Mouse (Mus musculus): ENCODE results near the gene Prmt7. TPM values are rescaled to one million over a fixed set of nuclear protein-coding genes. Genes with fewer than 3 reads are reported as not detected.

The Prmt7 gene
- polyA plus RNA-seq, 1 experiment = 17.7 TPM

DNA sequence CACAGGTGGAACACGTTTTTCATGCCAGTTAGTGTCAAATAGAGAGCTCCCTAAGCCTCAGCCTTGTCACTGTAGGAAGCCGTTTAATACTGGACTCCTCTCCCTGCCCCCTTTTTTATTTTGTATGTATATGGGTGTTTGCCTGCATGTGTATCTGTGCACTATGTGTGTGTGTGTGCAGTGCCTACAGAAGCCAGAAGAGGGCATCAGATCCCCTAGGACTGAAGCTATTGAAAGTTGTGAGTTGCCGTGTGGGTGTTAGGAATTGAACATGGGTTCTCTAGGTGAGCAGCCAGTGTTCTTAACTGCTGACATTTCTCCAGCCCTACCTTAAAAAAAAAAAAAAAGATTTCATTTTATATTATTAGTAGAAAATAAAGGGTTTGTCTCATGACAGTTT, 89.0 kb downstream of the Prmt7 start:
- H3K27me3 ChIP-seq (replicated peaks; ENCODE audit: control insufficient read depth, insufficient read depth, low read length) = no peaks in the 10 kb centered on the region

DNA sequence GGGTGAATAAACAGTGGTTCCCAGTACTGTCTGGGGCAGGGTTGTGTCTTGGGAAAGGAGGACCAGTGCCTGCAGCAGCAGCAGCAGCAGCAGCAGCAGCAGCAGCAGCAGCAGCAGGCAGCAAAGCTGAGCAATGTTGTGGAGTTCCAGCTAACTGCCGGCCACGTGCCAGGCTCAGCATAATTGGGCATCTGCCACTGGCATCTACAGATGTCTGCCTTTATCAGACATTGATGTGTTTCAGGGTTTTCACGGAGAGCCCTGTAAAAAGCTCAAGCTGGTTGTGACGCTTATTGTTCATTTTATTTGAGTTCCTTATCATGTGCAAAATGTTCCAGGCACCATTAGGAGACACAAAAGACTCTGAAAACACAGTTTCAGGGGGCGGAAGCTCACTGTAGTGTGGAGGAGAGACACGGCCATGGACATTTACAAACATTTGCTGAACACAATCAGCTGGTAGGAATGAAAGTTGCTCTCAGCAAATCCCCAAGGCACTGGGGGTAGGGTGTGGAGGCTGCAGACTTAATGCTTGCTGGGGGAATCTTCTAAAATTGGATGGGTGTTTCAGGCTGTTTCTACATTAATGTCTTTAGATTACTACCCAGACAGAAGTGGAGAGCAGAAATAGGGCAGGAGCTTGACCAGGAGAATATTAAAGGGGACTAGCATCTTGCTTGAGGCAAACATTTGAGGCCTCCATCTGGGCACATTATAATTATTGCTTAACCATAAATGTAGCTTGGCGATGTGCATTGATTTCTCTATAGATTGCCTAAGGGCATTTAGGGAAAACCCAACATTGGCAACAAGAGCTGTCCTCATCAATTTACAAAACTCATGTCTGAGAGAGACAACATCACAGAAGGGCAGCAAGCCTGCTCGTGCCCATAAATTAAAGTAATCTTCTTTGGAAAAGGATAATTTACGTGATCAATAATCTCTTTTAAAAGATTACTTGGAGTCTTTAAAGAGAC, 90.3 kb downstream of the Prmt7 start:
- Histone ChIP-seq H3K27me3 (replicated peaks; ENCODE audit: control insufficient read depth, insufficient read depth, low read length) (no peaks in the 10 kb centered on the region), H3K36me3 (ENCODE audit: control insufficient read depth, insufficient read depth, low read length) (no peaks in the 10 kb centered on the region), H3K27ac (ENCODE audit: insufficient read depth, low read depth, low read length) (no peak overlapping the region), H3K4me1 (ENCODE audit: control insufficient read depth, insufficient read depth, low read length) (no peaks in the 10 kb centered on the region), H3K4me3 (ENCODE audit: insufficient read depth, low read depth, low read length) (no peak overlapping the region)
- TF ChIP-seq CTCF (conservative IDR thresholded peaks at IDR 0.05; ENCODE audit: insufficient read depth, insufficient read length, low read depth, low read length) = no peak
- TF ChIP-seq POLR2A (IDR thresholded peaks at IDR 0.05; ENCODE audit: low read depth, low read length) = no peak
- DNase-seq = no peak
- 84% methylated on average over 9 of the region's 9 CpGs for WGBS

More for the DNA sequence above, 89.0 kb downstream of the Prmt7 start:
- no peak for DNase-seq
- Histone ChIP-seq H3K4me3 (ENCODE audit: insufficient read depth, low read depth, low read length) (no peak overlapping the region), H3K36me3 (ENCODE audit: control insufficient read depth, insufficient read depth, low read length) (no peaks in the 10 kb centered on the region), H3K27ac (ENCODE audit: insufficient read depth, low read depth, low read length) (no peak overlapping the region), H3K4me1 (ENCODE audit: control insufficient read depth, insufficient read depth, low read length) (no peaks in the 10 kb centered on the region)
- TF ChIP-seq CTCF (conservative IDR thresholded peaks at IDR 0.05; ENCODE audit: insufficient read depth, insufficient read length, low read depth, low read length) (0 out of 2 replicates have a peak, but pooled peaks have one; percentile 9), POLR2A (IDR thresholded peaks at IDR 0.05; ENCODE audit: low read depth, low read length) (no peak)
- 90% methylated on average over 3 of the region's 3 CpGs for WGBS

Other genes starting within 250 kb of the Prmt7 start
- gene Slc12a4, start 244.8 kb upstream of the Prmt7 start, polyA plus RNA-seq (2012; rRNA removed) = 30.9 and 33.5 TPM in 2 replicates
- gene Dpep3, start 231.5 kb upstream of the Prmt7 start, polyA plus RNA-seq (2012; rRNA removed) = 0.05 and 0.10 TPM in 2 replicates
- gene Dus2, start 219.6 kb upstream of the Prmt7 start, polyA plus RNA-seq (2012; rRNA removed) = 10.2 and 11.6 TPM in 2 replicates
- 0.06 TPM in 1 of 2 replicates, not detected in the other for gene Dpep2nb, start 205.0 kb upstream of the Prmt7 start, polyA plus RNA-seq (2012; rRNA removed)
- 8.0 and 8.4 TPM in 2 replicates for gene Ddx28, start 199.1 kb upstream of the Prmt7 start, polyA plus RNA-seq (2012; rRNA removed)
- gene Nfatc3, start 152.1 kb upstream of the Prmt7 start, polyA plus RNA-seq (2012; rRNA removed) = 18.6 and 19.5 TPM in 2 replicates
- gene Esrp2, start 74.0 kb upstream of the Prmt7 start, polyA plus RNA-seq (2012; rRNA removed) = 31.0 and 34.3 TPM in 2 replicates
- gene Pla2g15, start 60.5 kb upstream of the Prmt7 start, polyA plus RNA-seq (2012; rRNA removed) = 9.4 and 10.2 TPM in 2 replicates
- gene Slc7a6, start 42.1 kb upstream of the Prmt7 start, polyA plus RNA-seq (2012; rRNA removed) = 8.2 and 9.8 TPM in 2 replicates
- gene Slc7a6os, start within 50 bp of the Prmt7 start, polyA plus RNA-seq (2012; rRNA removed) = 10.0 and 11.3 TPM in 2 replicates
- 0.84 and 1.1 TPM in 2 replicates for gene Smpd3, start 127.1 kb downstream of the Prmt7 start, polyA plus RNA-seq (2012; rRNA removed)
- gene Zfp90, start 204.4 kb downstream of the Prmt7 start, polyA plus RNA-seq (2012; rRNA removed) = 1.9 TPM in 2 replicates